Mouse (Mus musculus): ENCODE measurements around the gene Cntnap5b. TPM values are rescaled to one million over a fixed set of nuclear protein-coding genes. Genes with fewer than 3 reads are reported as not detected.

The Cntnap5b gene
- polyA plus RNA-seq, 2 experiments: not detected

GRCm38 (mm10) chr1:100430038-100430774 is 657.6 kb downstream of the Cntnap5b start:
- H3K4me3 ChIP-seq (ENCODE audit: insufficient read depth in 1 of 2, low read depth in 2 of 2, low read length in 2 of 2): no peak overlapping the region
- TF ChIP-seq CTCF (IDR thresholded peaks at IDR 0.05; ENCODE audit: low read depth) (no peak), EP300 (IDR thresholded peaks at IDR 0.05; ENCODE audit: low read depth) (no peak)
- H3K4me2 ChIP-seq (ENCODE audit: low read depth): no peak overlapping the region
- ATAC-seq (ENCODE audit: insufficient read depth) (no peak), DNase-seq (ENCODE audit: low read depth in 3 of 3, low spot score in 3 of 3) (no peak)
- no peaks in the 10 kb centered on the region for H3K9me3 ChIP-seq (ENCODE audit: control insufficient read depth, low read length)
- no peaks in the 10 kb centered on the region for H3K27me3 ChIP-seq (ENCODE audit: control insufficient read depth, insufficient read depth, low read length)
- H3K36me3 ChIP-seq (replicated peaks; ENCODE audit: control insufficient read depth, insufficient read depth, low read depth): no peaks in the 10 kb centered on the region
- no peak overlapping the region for H3K9ac ChIP-seq (replicated peaks)
- H3K27ac ChIP-seq: no peak overlapping the region
- H3K4me1 ChIP-seq (replicated peaks; ENCODE audit: control insufficient read depth in 2 of 2, insufficient read depth in 2 of 2, low read length in 1 of 2): no peaks in the 10 kb centered on the region
- 59% methylated on average over 1 of the region's 1 CpGs for WGBS (ENCODE audit: insufficient replicate concordance)

GRCm38 (mm10) chr1:100463877-100464276 is 691.3 kb downstream of the Cntnap5b start:
- Histone ChIP-seq H3K27me3 (ENCODE audit: control insufficient read depth, insufficient read depth, low read length) (no peaks in the 10 kb centered on the region), H3K4me1 (replicated peaks; ENCODE audit: control insufficient read depth in 2 of 2, insufficient read depth in 2 of 2, low read length in 1 of 2) (no peaks in the 10 kb centered on the region), H3K9me3 (ENCODE audit: control insufficient read depth, low read length) (no peaks in the 10 kb centered on the region), H3K27ac (no peak overlapping the region), H3K4me2 (ENCODE audit: low read depth) (no peak overlapping the region), H3K36me3 (replicated peaks; ENCODE audit: control insufficient read depth, insufficient read depth, low read depth) (no peaks in the 10 kb centered on the region), H3K9ac (replicated peaks) (no peak overlapping the region), H3K4me3 (ENCODE audit: insufficient read depth in 1 of 2, low read depth in 2 of 2, low read length in 2 of 2) (no peak overlapping the region)
- ATAC-seq (ENCODE audit: insufficient read depth): no peak
- no peak for DNase-seq (ENCODE audit: low read depth in 3 of 3, low spot score in 3 of 3)
- TF ChIP-seq EP300 (IDR thresholded peaks at IDR 0.05; ENCODE audit: low read depth) (no peak), CTCF (IDR thresholded peaks at IDR 0.05; ENCODE audit: low read depth) (no peak)
- WGBS (ENCODE audit: insufficient replicate concordance): 59% methylated on average over 2 of the region's 2 CpGs

GRCm38 (mm10) chr1:100465226-100465625 is 692.7 kb downstream of the Cntnap5b start:
- ATAC-seq (ENCODE audit: insufficient read depth) (no peak), DNase-seq (ENCODE audit: low read depth in 3 of 3, low spot score in 3 of 3) (no peak)
- Histone ChIP-seq H3K27me3 (ENCODE audit: control insufficient read depth, insufficient read depth, low read length) (no peaks in the 10 kb centered on the region), H3K27ac (no peak overlapping the region), H3K4me3 (ENCODE audit: insufficient read depth in 1 of 2, low read depth in 2 of 2, low read length in 2 of 2) (no peak overlapping the region), H3K9ac (replicated peaks) (no peak overlapping the region), H3K9me3 (ENCODE audit: control insufficient read depth, low read length) (no peaks in the 10 kb centered on the region), H3K4me2 (ENCODE audit: low read depth) (no peak overlapping the region), H3K4me1 (replicated peaks; ENCODE audit: control insufficient read depth in 2 of 2, insufficient read depth in 2 of 2, low read length in 1 of 2) (no peaks in the 10 kb centered on the region), H3K36me3 (replicated peaks; ENCODE audit: control insufficient read depth, insufficient read depth, low read depth) (no peaks in the 10 kb centered on the region)
- no peak for TF ChIP-seq CTCF (IDR thresholded peaks at IDR 0.05; ENCODE audit: low read depth)
- TF ChIP-seq EP300 (IDR thresholded peaks at IDR 0.05; ENCODE audit: low read depth): no peak
- WGBS (ENCODE audit: insufficient replicate concordance): 39% methylated on average over 1 of the region's 1 CpGs

GRCm38 (mm10) chr1:100467595-100467994 is 695.0 kb downstream of the Cntnap5b start:
- TF ChIP-seq CTCF (IDR thresholded peaks at IDR 0.05; ENCODE audit: low read depth): no peak
- no peak for TF ChIP-seq EP300 (IDR thresholded peaks at IDR 0.05; ENCODE audit: low read depth)
- no peak overlapping the region for H3K4me3 ChIP-seq (ENCODE audit: insufficient read depth in 1 of 2, low read depth in 2 of 2, low read length in 2 of 2)
- no peak for DNase-seq (ENCODE audit: low read depth in 3 of 3, low spot score in 3 of 3)
- H3K36me3 ChIP-seq (replicated peaks; ENCODE audit: control insufficient read depth, insufficient read depth, low read depth): no peaks in the 10 kb centered on the region
- no peak for ATAC-seq (ENCODE audit: insufficient read depth)
- no peak overlapping the region for H3K9ac ChIP-seq (replicated peaks)
- no peak overlapping the region for H3K4me2 ChIP-seq (ENCODE audit: low read depth)
- H3K27me3 ChIP-seq (ENCODE audit: control insufficient read depth, insufficient read depth, low read length): no peaks in the 10 kb centered on the region
- H3K27ac ChIP-seq: no peak overlapping the region
- no peaks in the 10 kb centered on the region for H3K9me3 ChIP-seq (ENCODE audit: control insufficient read depth, low read length)
- no peaks in the 10 kb centered on the region for H3K4me1 ChIP-seq (replicated peaks; ENCODE audit: control insufficient read depth in 2 of 2, insufficient read depth in 2 of 2, low read length in 1 of 2)
- 50% methylated on average over 1 of the region's 1 CpGs for WGBS (ENCODE audit: insufficient replicate concordance)

GRCm38 (mm10) chr1:100509866-100510265 is 737.3 kb downstream of the Cntnap5b start:
- TF ChIP-seq CTCF (IDR thresholded peaks at IDR 0.05; ENCODE audit: low read depth) (no peak), EP300 (IDR thresholded peaks at IDR 0.05; ENCODE audit: low read depth) (no peak)
- no peak for DNase-seq (ENCODE audit: low read depth in 3 of 3, low spot score in 3 of 3)
- ATAC-seq (ENCODE audit: insufficient read depth): no peak
- H3K9me3 ChIP-seq (ENCODE audit: control insufficient read depth, low read length): no peaks in the 10 kb centered on the region
- H3K36me3 ChIP-seq (replicated peaks; ENCODE audit: control insufficient read depth, insufficient read depth, low read depth): no peaks in the 10 kb centered on the region
- H3K4me3 ChIP-seq (ENCODE audit: insufficient read depth in 1 of 2, low read depth in 2 of 2, low read length in 2 of 2): no peak overlapping the region
- H3K27me3 ChIP-seq (ENCODE audit: control insufficient read depth, insufficient read depth, low read length): no peaks in the 10 kb centered on the region
- no peak overlapping the region for H3K4me2 ChIP-seq (ENCODE audit: low read depth)
- H3K4me1 ChIP-seq (replicated peaks; ENCODE audit: control insufficient read depth in 2 of 2, insufficient read depth in 2 of 2, low read length in 1 of 2): no peaks in the 10 kb centered on the region
- H3K27ac ChIP-seq: no peak overlapping the region
- no peak overlapping the region for H3K9ac ChIP-seq (replicated peaks)
